Mouse (Mus musculus) heart, postnatal 4 days (tissue): ENCODE measurements at regions not wholly inside any gene's neighbourhood (a gene's known extent, or its start where the extent isn't known, plus 50 kb on each side); places are given as distances from the start of the nearest gene placed in this dataset.

Source experiments
- DNase-seq: peaks from one replicate; pipeline ENCODE4 v3.0.0; 2021

GRCm38 (mm10) chr1:73299978-73300688 is 284.4 kb upstream of the Tnp1 start:
- no peak for DNase-seq

GRCm38 (mm10) chr1:73285342-73285741 is 269.6 kb upstream of the Tnp1 start:
- no peak for DNase-seq

GRCm38 (mm10) chr1:73274480-73274879 is 258.8 kb upstream of the Tnp1 start:
- DNase-seq: peak; percentile 47

GRCm38 (mm10) chr1:73270787-73271391 is 255.2 kb upstream of the Tnp1 start:
- no peak for DNase-seq

GRCm38 (mm10) chr1:73269051-73269755 is 253.5 kb upstream of the Tnp1 start:
- no peak for DNase-seq

- no peak for DNase-seq
Observed at GRCm38 (mm10) chr1:73265009-73265408, 249.3 kb upstream of the Tnp1 start.

- no peak for DNase-seq
Observed at GRCm38 (mm10) chr1:73264245-73264644, 248.5 kb upstream of the Tnp1 start.

GRCm38 (mm10) chr1:73259525-73260098 is 243.9 kb upstream of the Tnp1 start:
- DNase-seq: no peak

GRCm38 (mm10) chr1:73257263-73257662 is 241.6 kb upstream of the Tnp1 start:
- no peak for DNase-seq

GRCm38 (mm10) chr1:73251911-73252356 is 236.2 kb upstream of the Tnp1 start:
- DNase-seq: no peak

- DNase-seq: no peak
Observed at GRCm38 (mm10) chr1:73244016-73244415, 228.3 kb upstream of the Tnp1 start.

- DNase-seq: no peak
Observed at GRCm38 (mm10) chr1:73242290-73242689, 226.6 kb upstream of the Tnp1 start.

- DNase-seq: no peak
Observed at GRCm38 (mm10) chr1:73236867-73237266, 221.2 kb upstream of the Tnp1 start.

- DNase-seq: no peak
Observed at GRCm38 (mm10) chr1:73233636-73234035, 217.9 kb upstream of the Tnp1 start.

- DNase-seq: no peak
Observed at GRCm38 (mm10) chr1:73233041-73233440, 217.3 kb upstream of the Tnp1 start.

- no peak for DNase-seq
Observed at GRCm38 (mm10) chr1:73230611-73231010, 214.9 kb upstream of the Tnp1 start.

- no peak for DNase-seq
Observed at GRCm38 (mm10) chr1:73227246-73227645, 211.5 kb upstream of the Tnp1 start.

GRCm38 (mm10) chr1:73221863-73222262 is 206.2 kb upstream of the Tnp1 start:
- DNase-seq: peak; percentile 14

- peak; percentile 59 for DNase-seq
Observed at GRCm38 (mm10) chr1:73214305-73214946, 198.7 kb upstream of the Tnp1 start.

GRCm38 (mm10) chr1:73207421-73207820 is 191.7 kb upstream of the Tnp1 start:
- no peak for DNase-seq

GRCm38 (mm10) chr1:73205788-73206187 is 190.1 kb upstream of the Tnp1 start:
- DNase-seq: no peak

- peak; percentile 36 for DNase-seq
Observed at GRCm38 (mm10) chr1:73200112-73200511, 184.4 kb upstream of the Tnp1 start.

- DNase-seq: no peak
Observed at GRCm38 (mm10) chr1:73190832-73191231, 175.1 kb upstream of the Tnp1 start.
